Mouse (Mus musculus) ovary, postnatal 10 days (tissue): ENCODE results near the gene Cryzl2.

Experiments used
- DNase-seq: peaks from one replicate; pipeline ENCODE4 v3.0.0; 2022; ENCODE audit warnings: low spot score

The Cryzl2 gene

GRCm38 (mm10) chr1:157476231-157476630 lies 17.9 kb downstream of the Cryzl2 start:
- no peak for DNase-seq

GRCm38 (mm10) chr1:157480090-157480489 lies 21.7 kb downstream of the Cryzl2 start:
- no peak for DNase-seq

- DNase-seq, result no peak
These were observed 22.5 kb downstream of the Cryzl2 start for GRCm38 (mm10) chr1:157480901-157481300.

GRCm38 (mm10) chr1:157481666-157482065 lies 23.3 kb downstream of the Cryzl2 start:
- no peak for DNase-seq

GRCm38 (mm10) chr1:157484161-157484560 lies 25.8 kb downstream of the Cryzl2 start:
- no peak for DNase-seq

- DNase-seq, result no peak
These were observed 42.3 kb downstream of the Cryzl2 start for GRCm38 (mm10) chr1:157500657-157501056.

GRCm38 (mm10) chr1:157501352-157501945 lies 43.1 kb downstream of the Cryzl2 start:
- DNase-seq, result no peak

- no peak for DNase-seq
These were observed 44.7 kb downstream of the Cryzl2 start for GRCm38 (mm10) chr1:157503071-157503470.

- peak; percentile 5 for DNase-seq
These were observed 48.1 kb downstream of the Cryzl2 start, which contains the start of gene Sec16b for GRCm38 (mm10) chr1:157506522-157506921. Gene Sec16b (plus strand): TSS chr1:157506728.

GRCm38 (mm10) chr1:157506995-157507595 lies 48.7 kb downstream of the Cryzl2 start:
- no peak for DNase-seq

- DNase-seq, result no peak
These were observed 49.4 kb downstream of the Cryzl2 start for GRCm38 (mm10) chr1:157507814-157508213.

GRCm38 (mm10) chr1:157512690-157513448 lies 54.5 kb downstream of the Cryzl2 start:
- no peak for DNase-seq

GRCm38 (mm10) chr1:157513559-157513958 lies 55.2 kb downstream of the Cryzl2 start:
- DNase-seq, result no peak

GRCm38 (mm10) chr1:157514298-157514697 lies 55.9 kb downstream of the Cryzl2 start:
- no peak for DNase-seq

- no peak for DNase-seq
These were observed 58.7 kb downstream of the Cryzl2 start for GRCm38 (mm10) chr1:157516838-157517808.

GRCm38 (mm10) chr1:157518111-157518523 lies 59.7 kb downstream of the Cryzl2 start:
- DNase-seq, result no peak

- no peak for DNase-seq
These were observed 61.0 kb downstream of the Cryzl2 start for GRCm38 (mm10) chr1:157519396-157519795.

GRCm38 (mm10) chr1:157522322-157522721 lies 63.9 kb downstream of the Cryzl2 start:
- no peak for DNase-seq

GRCm38 (mm10) chr1:157524775-157525174 lies 66.4 kb downstream of the Cryzl2 start:
- no peak for DNase-seq

- DNase-seq, result no peak
These were observed 67.4 kb downstream of the Cryzl2 start for GRCm38 (mm10) chr1:157525692-157526354.

GRCm38 (mm10) chr1:157526625-157527024 lies 68.2 kb downstream of the Cryzl2 start:
- DNase-seq, result no peak
